Mouse (Mus musculus) naive thymus-derived CD4-positive, alpha-beta T cell, adult 2 months (primary cell): ENCODE results near the gene Hip1r.

ENCODE experiments used
- DNase-seq: peaks from one replicate; pipeline ENCODE4 v3.0.0-alpha.2; 2011; ENCODE audit warnings: low read depth

The Hip1r gene

DNA sequence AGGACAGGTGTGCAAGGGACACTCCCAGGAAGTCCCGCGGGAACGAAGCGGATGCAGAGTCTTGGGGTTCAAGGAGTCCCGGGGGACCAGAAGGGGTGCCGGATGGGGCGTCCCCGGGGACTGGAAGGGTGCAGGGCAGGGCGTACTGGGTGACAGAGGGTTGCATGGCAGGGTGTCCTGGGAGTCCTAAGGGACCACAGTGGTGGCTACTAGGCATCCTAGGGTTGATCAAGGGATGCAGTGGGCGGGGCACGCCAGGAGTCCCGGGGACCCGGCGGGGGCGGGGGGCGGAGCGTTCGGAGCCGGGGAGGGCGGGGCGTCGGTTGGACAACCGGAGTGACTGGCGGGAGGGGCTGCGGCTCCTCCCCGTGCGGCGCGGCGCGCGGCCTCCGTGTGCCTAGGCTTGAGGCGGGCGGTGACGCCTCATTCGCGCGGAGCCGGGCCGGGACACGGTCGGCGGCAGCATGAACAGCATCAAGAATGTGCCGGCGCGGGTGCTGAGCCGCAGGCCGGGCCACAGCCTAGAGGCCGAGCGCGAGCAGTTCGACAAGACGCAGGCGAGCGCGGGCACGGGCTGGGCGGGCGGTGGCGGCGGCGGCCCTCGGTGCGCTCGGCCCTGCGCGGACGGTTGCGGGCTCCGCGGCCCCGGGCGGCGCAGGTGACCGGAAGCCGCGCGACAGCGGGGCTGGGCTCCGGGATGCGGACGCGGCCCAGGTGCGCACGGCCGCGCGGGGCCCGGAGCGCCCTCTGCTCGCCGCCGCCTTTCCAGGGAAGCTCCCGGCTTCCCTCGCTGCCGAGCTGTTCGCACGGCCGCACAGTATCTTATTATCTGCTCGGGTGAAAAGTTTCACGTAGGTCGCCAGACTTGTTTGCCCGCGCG, at the start of gene Hip1r:
Gene Hip1r (plus strand): TSS at position 330 of the 880 bp plus-strand sequence.
- peak; percentile 60 for DNase-seq

DNA sequence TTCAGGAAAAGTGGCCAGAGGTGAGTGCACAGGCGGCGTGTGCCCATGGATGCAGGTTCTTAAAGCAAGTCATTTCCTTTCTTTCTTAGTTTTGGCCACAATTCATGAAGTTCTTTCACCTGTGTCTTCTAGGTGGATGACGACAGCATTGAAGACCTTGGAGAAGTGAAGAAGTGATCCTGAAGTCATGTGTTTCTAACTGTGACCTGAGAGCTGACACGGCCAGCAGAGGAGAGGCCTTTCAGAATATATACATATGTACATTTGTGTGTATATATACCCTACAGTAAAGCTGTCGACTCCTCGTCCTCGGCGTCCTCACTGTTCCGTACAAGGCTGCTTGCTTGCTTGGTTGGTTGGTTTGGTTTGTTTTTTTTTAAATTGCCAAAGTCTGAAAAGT, 46.3 kb upstream of the Hip1r start, which contains the start of gene Gm43518:
Gene Gm43518 (plus strand): TSS at position 301 of the 400 bp plus-strand sequence.
- DNase-seq, result no peak

DNA sequence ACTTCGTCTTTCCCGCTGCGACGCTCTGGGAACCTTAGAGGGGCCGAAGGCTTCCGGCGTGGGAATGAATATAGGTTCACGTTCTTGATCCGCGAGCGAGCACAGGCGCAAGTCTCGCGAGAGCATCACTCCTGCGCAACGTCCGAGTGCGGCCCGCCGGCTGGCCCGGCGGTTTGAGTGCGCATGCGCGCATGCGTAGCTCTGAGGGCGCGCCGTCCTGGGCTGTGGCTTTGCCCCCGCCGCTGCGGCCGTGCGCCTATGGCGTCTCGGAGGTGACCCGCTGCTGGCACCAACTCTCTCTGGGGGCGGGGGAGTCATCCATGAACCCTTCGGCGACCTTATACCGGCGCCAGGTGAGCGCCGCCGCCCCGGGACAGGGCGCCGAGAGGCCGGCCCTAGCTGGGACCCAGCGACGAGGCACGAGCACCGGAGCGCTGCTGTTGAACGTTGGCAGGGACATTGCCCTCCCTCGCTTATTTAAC, 42.9 kb upstream of the Hip1r start, which contains the start of gene Ccdc62:
Gene Ccdc62 (plus strand): TSS at position 172 of the 482 bp plus-strand sequence.
- DNase-seq, result peak; percentile 96

DNA sequence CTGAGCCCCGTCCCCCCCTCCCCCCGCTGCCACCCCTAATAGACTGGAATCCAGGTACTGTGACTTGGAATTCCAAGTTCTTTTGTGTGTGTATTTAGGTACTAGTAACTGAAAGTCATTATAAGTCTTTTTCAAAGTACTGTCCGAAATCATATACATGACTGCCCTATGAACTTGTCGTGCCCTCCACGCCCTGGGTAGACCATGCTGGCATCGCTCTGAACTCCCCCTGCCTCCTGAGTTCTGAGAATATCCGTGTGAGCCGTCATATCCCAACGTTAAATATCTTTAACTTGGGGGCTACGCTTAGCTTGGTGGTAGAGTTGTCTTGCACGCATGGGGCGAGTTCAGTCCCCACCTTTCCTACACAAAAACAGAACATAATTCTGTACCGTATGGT, 42.3 kb upstream of the Hip1r start:
- DNase-seq, result no peak

DNA sequence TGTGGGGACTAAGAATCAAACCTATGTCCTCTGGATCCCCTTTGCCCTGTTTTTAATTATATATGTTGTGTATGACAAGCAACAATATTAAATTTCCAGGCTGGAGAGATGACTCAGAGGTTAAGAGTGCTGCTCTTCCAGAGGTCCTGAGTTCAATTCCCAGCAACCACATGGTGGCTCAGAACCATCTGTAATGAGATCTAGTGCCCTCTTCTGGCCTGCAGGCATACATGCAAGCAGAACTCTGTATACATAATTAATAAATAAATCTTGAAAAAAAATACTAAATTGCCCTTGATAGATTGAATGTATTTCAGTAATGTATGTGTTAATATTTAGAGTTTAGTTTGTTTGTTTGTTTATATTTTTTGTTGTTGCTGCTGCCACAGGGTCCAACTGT, 40.5 kb upstream of the Hip1r start:
- DNase-seq, result no peak

DNA sequence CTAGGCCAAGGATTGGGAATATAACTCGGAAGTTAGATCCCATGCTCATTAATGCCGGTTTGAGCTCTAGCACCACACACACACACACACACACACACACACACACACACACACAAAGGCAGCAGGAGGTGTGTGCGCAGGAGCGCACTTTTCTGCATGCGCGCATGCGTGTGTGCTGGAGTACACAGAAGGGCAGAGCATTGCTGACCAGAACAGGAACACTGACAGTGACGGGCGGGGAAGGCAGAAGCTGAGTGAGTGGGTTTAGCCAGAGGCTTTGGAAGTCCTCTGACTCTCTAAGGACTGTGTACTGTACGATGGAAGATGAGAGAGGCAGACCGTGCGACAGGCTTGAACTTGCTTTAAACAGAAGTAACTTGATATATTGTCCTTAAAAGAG, 39.9 kb upstream of the Hip1r start:
- no peak for DNase-seq

DNA sequence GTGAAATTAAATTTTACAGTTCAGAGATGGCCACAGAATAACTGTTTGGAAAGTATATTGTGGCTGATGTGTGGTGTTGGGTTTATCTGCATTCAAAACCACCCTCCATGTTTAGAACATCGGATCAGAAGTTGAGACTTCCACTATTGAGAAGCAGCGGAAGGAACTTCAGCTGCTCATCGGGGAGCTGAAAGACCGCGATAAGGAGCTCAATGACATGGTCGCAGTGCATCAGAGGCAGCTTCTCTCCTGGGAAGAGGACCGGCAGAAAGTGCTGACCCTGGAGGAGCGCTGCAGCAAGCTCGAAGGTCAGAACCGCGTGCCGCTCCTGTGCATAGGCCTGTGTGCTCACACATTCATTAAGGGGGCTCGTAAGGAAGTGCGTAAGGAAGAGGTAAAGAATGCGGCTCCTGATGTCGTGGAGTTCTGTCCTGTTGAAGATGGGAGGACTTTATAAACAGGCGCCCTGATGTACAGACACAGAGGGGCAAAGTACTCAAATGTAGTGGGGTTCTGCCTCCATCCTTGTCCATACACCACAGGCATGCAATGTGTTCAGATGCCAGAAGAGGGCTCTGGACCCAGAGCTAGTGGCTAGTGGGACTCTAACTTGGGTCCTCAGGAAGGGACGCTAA, 39.4 kb upstream of the Hip1r start:
- DNase-seq, result no peak

DNA sequence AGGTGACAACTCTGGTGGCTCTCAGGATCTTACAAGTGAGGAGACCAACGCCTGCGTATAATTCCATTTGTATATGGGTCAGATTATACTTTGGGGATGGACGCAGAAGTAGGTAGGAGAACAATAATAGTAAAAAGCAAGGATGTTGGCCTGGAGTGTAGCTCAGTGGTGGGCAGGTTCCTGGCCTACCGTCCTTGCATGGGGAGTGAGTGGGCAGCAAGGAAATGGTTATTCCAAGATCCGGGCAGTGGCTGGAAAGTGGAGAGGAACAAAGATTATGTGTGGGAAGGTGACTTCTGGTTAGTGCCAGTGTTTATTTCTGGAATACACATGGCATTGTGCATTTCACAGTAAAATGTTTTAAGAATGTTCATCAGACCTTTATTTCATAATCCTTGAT, 37.5 kb upstream of the Hip1r start:
- no peak for DNase-seq

DNA sequence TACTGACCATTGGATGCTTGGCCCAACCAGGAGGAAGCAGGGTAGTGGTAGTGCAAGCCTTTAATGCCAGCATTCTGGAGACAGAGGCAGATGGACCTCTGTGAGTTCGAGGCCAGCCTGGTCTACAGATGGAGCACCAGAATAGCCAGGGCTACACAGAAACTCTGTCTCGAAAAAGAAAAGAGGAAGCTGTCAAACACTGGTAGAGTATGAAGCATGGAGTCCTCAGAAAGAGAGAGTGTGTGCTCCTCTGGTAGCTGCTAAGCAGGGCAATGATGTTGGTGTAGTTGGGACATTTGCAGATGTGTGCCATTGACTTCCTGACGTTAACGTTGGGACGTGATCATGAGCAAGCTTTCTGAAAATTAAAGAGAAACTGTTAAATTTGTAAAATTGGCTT, 34.9 kb upstream of the Hip1r start:
- no peak for DNase-seq

DNA sequence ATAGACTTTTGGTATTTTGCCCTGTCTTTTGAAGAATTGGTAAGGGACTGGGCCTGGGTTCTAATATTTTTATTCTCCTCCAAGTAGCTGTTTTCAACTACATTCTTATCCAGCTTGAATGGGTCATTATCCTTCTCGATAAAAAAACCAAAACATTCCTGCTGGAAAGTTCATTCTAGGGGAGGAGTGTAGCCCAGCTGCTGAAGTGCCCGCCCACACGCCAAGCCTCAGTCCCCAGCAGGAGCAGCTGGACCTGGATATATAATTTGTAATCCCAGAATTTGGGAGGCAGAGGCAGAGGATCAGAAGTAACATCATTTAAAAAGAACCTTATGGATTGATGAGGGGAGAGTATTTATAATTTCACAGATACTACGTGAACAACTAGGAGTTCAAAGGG, 26.9 kb upstream of the Hip1r start:
- DNase-seq, result no peak

DNA sequence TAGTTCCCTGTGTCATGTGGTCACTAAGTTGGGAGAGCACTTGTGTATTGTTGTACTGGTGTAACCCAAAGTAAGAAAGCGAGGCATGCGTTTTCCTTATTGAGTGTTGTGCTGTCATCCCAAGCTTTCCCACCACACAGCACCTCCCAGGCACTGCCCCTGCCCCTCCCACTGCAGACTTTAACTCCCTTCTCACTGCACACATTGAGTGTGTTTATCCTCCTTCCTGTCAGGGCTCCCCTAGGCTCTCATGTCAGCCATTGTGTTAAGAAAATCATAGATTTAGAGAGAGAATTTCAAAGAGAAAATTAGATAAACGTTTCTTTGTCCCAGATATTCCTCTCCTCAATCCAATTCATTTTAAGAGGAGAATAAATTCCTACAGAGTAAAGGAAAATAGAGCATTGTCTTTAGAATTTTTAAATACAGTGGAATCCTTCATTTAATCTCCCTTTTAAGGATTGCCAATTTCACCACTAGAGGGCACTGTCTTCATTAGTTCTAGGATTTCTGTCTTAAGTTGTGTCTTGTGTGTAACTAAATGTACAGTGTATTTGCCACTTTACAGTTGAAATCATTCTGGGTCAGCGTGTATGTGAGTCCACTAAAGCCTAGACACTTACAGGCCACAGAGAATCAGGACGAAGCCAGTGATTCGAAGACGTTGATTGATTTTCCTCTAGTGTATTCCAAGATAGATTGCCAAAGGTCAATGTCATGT, 26.2 kb upstream of the Hip1r start:
- peak; percentile 83 for DNase-seq

DNA sequence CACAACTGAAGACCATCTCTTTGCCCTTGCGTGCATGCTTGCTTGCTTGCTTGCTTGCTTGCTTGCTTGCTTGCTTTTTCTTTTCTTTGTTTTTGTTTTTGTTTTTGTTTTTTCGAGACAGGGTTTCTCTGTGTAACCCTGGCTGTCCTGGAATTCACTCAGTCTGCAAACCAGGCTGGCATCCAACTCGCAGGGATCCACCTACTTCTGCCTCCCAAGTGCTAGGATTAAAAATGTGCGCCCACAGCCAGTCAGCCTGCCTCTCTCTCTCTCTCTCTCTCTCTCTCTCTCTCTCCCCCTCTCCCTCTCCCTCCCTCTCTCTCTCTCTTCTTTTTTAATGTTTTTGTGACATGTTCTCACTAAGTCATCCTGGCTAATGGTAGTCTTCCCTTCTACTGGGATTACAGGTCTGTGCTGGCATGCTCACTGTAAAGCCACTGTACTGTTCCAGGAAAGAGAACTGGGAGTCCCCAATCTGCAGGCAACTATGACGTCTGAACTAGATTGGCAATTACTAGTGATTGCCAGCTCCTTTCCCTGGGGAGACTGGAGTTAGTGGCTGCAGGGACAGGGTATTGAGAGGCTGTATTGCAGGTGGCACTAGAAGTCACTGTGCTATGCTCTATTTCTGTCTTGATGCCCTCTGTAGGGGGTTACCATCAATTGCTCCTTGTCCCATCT, 20.9 kb upstream of the Hip1r start:
- DNase-seq, result no peak

DNA sequence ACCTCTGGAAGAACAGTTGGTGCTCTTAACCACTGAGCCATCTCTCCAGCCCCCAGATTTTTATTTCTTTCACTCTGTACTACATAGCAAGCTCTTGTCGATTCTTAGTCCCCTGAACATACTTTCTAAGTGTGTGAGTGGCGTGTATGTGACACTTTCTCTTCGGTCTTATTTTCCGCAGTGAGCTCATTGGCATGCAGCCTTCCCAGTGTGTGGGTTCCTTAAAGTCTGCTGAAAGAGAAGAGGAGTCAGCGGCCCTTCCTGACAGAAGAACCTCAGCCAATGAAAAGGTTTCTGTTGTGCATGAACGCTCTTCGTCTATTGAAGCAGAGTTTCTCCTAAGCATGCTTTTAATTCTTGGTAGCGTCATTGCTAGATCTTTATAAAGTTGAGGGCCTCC, 16.2 kb upstream of the Hip1r start:
- DNase-seq, result no peak

DNA sequence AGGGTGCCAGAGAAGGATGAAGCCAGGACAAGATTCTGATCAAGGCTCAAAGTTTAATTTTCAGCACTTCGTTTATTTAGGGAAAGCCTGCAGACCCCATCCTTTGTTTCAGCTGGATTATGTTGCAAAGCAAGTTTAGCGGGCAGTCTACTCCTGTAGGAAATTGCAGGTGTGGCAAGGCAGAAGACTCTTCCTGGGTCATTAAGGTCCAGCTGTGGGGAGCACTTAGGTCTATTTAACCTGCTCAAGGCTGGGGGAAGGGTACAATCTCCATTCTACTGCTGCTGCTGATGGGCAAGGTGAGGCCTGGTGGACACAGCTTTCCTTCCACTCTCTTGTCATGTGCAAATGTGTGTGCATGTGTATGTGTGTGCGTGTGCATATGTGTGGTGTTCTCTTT, 14.4 kb upstream of the Hip1r start:
- no peak for DNase-seq

DNA sequence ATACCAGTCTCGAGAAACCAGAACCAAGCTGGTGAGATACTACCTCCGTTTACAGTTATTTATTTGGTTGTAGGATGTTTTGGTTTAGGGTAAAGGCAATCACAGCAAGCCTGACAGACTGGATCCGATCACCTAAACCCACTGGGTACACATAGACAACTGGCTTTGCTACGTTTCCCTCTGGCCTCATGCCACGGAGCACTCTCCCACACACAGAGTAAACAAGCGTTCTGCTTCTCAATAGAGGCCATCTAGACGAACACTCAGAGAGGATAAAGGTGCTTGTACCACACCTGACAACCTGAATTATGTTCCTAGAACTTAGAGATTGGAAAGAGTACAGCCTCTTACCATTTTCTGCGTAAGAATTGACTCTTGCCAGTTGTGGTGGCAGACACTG, 13.3 kb upstream of the Hip1r start:
- no peak for DNase-seq

DNA sequence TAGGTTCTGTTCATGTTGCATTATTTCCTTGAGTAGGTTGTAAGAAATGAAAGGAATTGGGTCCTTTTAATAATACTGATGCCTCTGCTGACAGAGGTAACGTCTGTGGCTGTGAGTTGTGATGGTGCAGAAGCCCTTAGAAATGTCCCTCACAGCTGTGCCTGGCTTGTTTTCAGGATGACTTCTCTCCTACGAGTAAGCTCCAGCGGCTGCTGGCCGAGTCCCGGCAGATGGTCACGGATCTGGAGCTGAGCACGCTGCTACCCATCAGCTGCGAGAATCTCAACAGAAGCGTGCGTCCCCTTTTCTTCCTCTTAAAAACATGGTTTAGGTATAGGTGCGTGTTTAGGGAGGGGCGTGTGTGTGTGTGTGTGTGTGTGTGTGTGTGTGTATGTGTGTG, 12.4 kb upstream of the Hip1r start:
- no peak for DNase-seq

DNA sequence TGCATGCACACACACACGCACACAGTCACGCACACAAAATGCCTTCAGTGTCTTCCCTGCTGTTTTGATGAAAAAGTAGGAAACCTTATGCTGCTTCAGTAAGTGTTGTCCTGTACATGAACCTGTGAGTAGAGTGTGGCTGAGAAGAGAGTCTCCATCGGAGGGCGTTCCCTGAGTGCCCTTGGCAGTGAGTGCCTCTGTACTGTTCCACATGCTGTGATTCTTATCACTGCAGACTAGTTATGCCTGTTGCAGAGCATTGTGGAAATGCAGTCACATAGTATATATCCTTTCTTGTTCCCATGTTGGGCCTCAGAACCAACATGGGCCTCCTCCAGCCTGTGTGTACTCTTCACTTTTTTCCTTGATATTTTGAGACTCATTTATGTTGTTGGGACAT, 9.2 kb upstream of the Hip1r start:
- no peak for DNase-seq

DNA sequence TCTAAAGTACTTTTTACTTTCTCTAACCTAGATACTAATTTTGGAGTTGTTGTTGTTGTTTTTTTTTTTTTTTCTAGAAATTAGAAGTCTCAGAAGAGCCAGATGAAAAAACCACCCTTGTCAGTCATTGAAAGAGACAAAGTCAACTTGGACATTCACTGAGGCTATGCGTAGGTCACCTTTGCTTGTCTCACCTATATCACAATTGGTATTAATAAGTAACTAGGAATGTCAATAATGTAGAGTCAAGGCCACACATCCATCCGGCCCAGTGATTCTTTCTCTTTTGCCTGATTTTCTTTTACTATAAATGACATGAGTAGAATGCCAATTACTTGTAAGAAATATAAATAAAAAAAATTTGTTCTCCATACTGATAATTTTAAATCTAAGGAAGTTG, 6.7 kb upstream of the Hip1r start:
- DNase-seq, result no peak

DNA sequence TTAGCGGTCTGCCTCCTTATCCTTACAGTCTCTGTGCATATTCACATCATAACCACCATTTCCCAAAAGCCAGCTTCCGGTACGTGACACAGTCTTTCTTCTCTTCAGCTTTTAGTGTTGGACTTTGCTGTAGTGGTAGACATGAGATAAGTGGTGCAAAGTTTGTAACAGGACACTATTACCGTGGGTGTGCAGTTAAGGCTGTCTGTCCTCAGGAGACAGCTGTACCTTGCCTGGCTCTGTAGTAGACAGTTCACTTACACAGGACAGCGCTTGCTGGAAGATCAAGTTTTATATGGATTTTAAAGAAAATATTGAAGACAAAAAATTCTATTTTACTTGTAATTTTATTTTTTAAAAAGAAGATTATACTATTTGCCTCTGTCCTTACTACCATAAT, 5.0 kb upstream of the Hip1r start:
- no peak for DNase-seq

DNA sequence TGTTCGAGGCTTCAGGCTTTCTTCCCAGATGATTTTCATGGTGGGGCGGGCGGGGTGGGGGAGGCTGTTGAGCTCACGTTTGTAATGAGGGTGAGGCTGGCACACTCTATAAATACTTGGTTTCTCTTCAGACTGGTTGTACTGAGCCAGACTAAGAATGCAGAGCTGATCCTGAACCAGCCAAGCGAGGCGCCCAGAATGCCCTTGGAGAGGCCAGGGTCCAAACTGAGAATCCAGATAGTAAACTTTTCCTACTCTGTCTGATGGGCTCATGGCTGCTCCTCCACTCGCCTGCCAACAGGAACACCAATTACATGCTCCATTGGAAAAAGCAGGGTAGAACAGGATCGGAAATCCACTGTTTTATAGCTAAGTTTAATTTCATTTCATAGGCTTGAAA, 4.2 kb upstream of the Hip1r start:
- DNase-seq, result no peak

DNA sequence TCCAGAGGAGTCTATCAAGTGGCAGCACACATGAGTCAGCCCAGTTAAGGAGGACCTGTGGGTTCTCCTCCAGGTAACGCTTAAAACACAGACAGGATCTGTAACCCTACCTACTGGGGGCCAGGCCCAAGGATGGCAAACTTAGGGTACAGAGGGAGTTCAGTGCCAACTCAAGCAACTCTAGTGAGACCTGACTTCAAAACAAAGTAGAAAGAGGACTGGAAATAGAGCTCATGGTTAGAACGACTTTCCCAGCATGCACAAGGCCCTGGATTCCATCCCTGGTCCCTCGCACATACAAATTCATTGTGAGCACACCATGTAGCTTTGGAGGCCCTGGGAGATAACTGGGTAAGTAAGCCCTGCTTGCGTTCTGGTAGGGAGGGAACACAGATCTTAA, 2.9 kb upstream of the Hip1r start:
- no peak for DNase-seq

DNA sequence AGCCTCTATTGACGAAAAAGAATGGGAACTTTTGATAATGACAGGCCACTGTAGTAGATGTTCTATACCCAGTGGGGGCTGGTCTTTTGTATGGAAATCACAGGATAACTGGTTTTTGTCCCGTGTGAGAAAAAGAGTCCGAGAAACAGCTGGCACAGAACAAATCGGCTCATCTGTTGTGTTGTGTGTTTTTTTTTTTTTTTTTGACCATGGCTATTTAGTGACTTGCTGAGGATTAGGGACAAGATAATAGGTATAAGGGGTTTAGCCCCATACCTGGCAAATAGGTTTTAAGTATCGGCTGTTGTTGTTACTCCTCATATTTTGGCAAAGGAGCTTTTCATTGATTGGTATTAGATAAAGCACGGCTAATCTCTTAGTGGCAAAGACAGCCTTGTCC, 975 bp upstream of the Hip1r start:
- DNase-seq, result no peak
